Mouse (Mus musculus) liver (tissue): ENCODE data around the gene Nxf1.

Experiments
- DNase-seq: peaks from one replicate; pipeline ENCODE4 v3.0.0-alpha.2; 2020; ENCODE audit warnings: mixed read lengths

The Nxf1 gene

GRCm38 (mm10) chr19:8770567-8771270 lies 13.8 kb downstream of the Nxf1 start, which contains the start of gene Tmem223:
Gene Tmem223, plus strand, starts transcription at chr19:8770996.
- peak; percentile 78 for DNase-seq

- peak; percentile 60 for DNase-seq
These were observed 16.1 kb downstream of the Nxf1 start for GRCm38 (mm10) chr19:8772996-8773395.

- no peak for DNase-seq
These were observed 16.5 kb downstream of the Nxf1 start for GRCm38 (mm10) chr19:8773409-8773808.

GRCm38 (mm10) chr19:8774086-8774835 lies 17.4 kb downstream of the Nxf1 start, which contains the start of gene Tmem179b:
Gene Tmem179b, minus strand, starts transcription at chr19:8774467.
- peak; percentile 96 for DNase-seq

- peak; percentile 26 for DNase-seq
These were observed 18.1 kb downstream of the Nxf1 start for GRCm38 (mm10) chr19:8774951-8775421.

- peak; percentile 95 for DNase-seq
These were observed 29.3 kb downstream of the Nxf1 start, which contains the start of gene Taf6l for GRCm38 (mm10) chr19:8786008-8786781. Gene Taf6l, minus strand, starts transcription at chr19:8786417.

GRCm38 (mm10) chr19:8788521-8788920 lies 31.6 kb downstream of the Nxf1 start:
- no peak for DNase-seq

GRCm38 (mm10) chr19:8789171-8789570 lies 32.3 kb downstream of the Nxf1 start:
- DNase-seq: no peak

- no peak for DNase-seq
These were observed 33.3 kb downstream of the Nxf1 start for GRCm38 (mm10) chr19:8790171-8790570.

- DNase-seq: peak; percentile 93
These were observed 41.5 kb downstream of the Nxf1 start, which contains the start of gene Polr2g for GRCm38 (mm10) chr19:8798264-8798946. Gene Polr2g, minus strand, starts transcription at chr19:8798577.

- no peak for DNase-seq
These were observed 42.1 kb downstream of the Nxf1 start for GRCm38 (mm10) chr19:8798947-8799315.

GRCm38 (mm10) chr19:8802130-8802821 lies 45.4 kb downstream of the Nxf1 start, which contains the start of gene Zbtb3:
Gene Zbtb3, plus strand, starts transcription at chr19:8802555.
- peak; percentile 97 for DNase-seq

- DNase-seq: no peak
These were observed 46.4 kb downstream of the Nxf1 start for GRCm38 (mm10) chr19:8803204-8803780.

GRCm38 (mm10) chr19:8803879-8804660 lies 47.2 kb downstream of the Nxf1 start:
- DNase-seq: no peak

GRCm38 (mm10) chr19:8806810-8807209 lies 49.9 kb downstream of the Nxf1 start:
- no peak for DNase-seq

GRCm38 (mm10) chr19:8815812-8816211 lies 58.9 kb downstream of the Nxf1 start:
- no peak for DNase-seq

GRCm38 (mm10) chr19:8817001-8817400 lies 60.1 kb downstream of the Nxf1 start:
- no peak for DNase-seq

GRCm38 (mm10) chr19:8818301-8818798 lies 61.5 kb downstream of the Nxf1 start:
- no peak for DNase-seq

- peak; percentile 95 for DNase-seq
These were observed 62.1 kb downstream of the Nxf1 start, which contains the start of gene Ttc9c for GRCm38 (mm10) chr19:8818801-8819595. Gene Ttc9c, minus strand, starts transcription at chr19:8819333.
